ENCODE assay signal across 8 mouse cellular contexts in genomic region chr14:72149463-72149862, GRCm38 (mm10).
DNase-seq lines count a peak whose midpoint lies in the region; ATAC-seq and TF ChIP-seq lines count a peak whose summit lies in the region.

No protein-coding gene starts in this region.

- H3K27me3 ChIP-seq in CH12.LX (replicated peaks) = peaks cover 65% of the 10 kb centered on the region
- H3K27me3 ChIP-seq in forebrain, embryonic 14.5 days (replicated peaks; ENCODE audit: control insufficient read depth, insufficient read depth, low read length) = no peaks in the 10 kb centered on the region
- H3K27me3 ChIP-seq in limb, embryonic 14.5 days (ENCODE audit: control insufficient read depth, insufficient read depth, low read length) = no peaks in the 10 kb centered on the region

- WGBS in forebrain, embryonic 14.5 days = 22% methylated on average over 4 of the region's 4 CpGs
- 22% methylated on average over 4 of the region's 4 CpGs for WGBS in limb, embryonic 14.5 days

- no peak overlapping the region for H3K4me3 ChIP-seq in CH12.LX (replicated peaks in 1 of 3; ENCODE audit: low read depth in 2 of 3, low read length in 2 of 3, poor library complexity in 1 of 3)
- H3K4me3 ChIP-seq in forebrain, embryonic 14.5 days (ENCODE audit: low read depth, low read length) = no peak overlapping the region
- no peak overlapping the region for H3K4me3 ChIP-seq in limb, embryonic 14.5 days (replicated peaks; ENCODE audit: low read length)

- DNase-seq in cerebellum, postnatal 14 days = peak; percentile 38 to 65
- no peak for DNase-seq in cerebellum, adult 9-11 months
- peak; percentile 23 for DNase-seq in CH12.LX (ENCODE audit: extremely low read depth)
- peak; percentile 61 for DNase-seq in forebrain, embryonic 14.5 days (ENCODE audit: low spot score)
- peak; percentile 25 for DNase-seq in limb, embryonic 14.5 days (ENCODE audit: low spot score)
- no peak for DNase-seq in gastrocnemius, adult 18-20 months (ENCODE audit: low spot score)
- no peak for DNase-seq in spleen, postnatal 10 days (ENCODE audit: low spot score in 2 of 2)
- no peak for DNase-seq in layer of hippocampus, postnatal 36 days

- in situ Hi-C loops in CH12.LX (cut with MboI; ENCODE audit: low pct_ligation_motif_present, low pct_unique_long_range_greater_than_20kb, low sequenced_read_pairs) = no loop called here

- dilution Hi-C loops in CH12.LX (cut with MboI; ENCODE audit: extremely low pct_ligation_motif_present, extremely low pct_unique_long_range_greater_than_20kb, low sequenced_read_pairs) = no loop called here

- no peak for TF ChIP-seq RAD21 in CH12.LX (IDR thresholded peaks at IDR 0.05; ENCODE audit: low read depth, low read length)

- peak; percentile 56; the same call in 1 of the 2 replicates for ATAC-seq in forebrain, embryonic 14.5 days
- ATAC-seq in limb, embryonic 14.5 days (ENCODE audit: low FRiP score, low read depth) = no peak

- no peak for TF ChIP-seq POLR2A in CH12.LX (IDR thresholded peaks at IDR 0.05; ENCODE audit: low read depth, low read length)
- TF ChIP-seq POLR2A in limb, embryonic 14.5 days (IDR thresholded peaks at IDR 0.05; ENCODE audit: borderline replicate concordance, extremely low read depth, insufficient read depth, insufficient read length) = no peak

- no peaks in the 10 kb centered on the region for H3K79me2 ChIP-seq in CH12.LX (replicated peaks; ENCODE audit: control insufficient read depth, extremely low read depth, insufficient read depth, poor library complexity, severe bottlenecking)

- no peak overlapping the region for H3K27ac ChIP-seq in CH12.LX (ENCODE audit: insufficient read depth, low read depth)
- H3K27ac ChIP-seq in forebrain, embryonic 14.5 days (ENCODE audit: low read depth, low read length) = no peak overlapping the region
- H3K27ac ChIP-seq in limb, embryonic 14.5 days (replicated peaks; ENCODE audit: low read depth, low read length) = no peak overlapping the region

- no peaks in the 10 kb centered on the region for H3K9me3 ChIP-seq in CH12.LX (replicated peaks; ENCODE audit: low read length)
- no peaks in the 10 kb centered on the region for H3K9me3 ChIP-seq in forebrain, embryonic 14.5 days (replicated peaks; ENCODE audit: control insufficient read depth, low read length)
- no peaks in the 10 kb centered on the region for H3K9me3 ChIP-seq in limb, embryonic 14.5 days (ENCODE audit: control insufficient read depth, low read length)

- TF ChIP-seq EP300 in CH12.LX (IDR thresholded peaks at IDR 0.05; ENCODE audit: low read length) = no peak

- no peak overlapping the region for H3K9ac ChIP-seq in CH12.LX (ENCODE audit: insufficient read depth, low read depth)
- H3K9ac ChIP-seq in forebrain, embryonic 14.5 days (ENCODE audit: low read length) = no peak overlapping the region
- no peak overlapping the region for H3K9ac ChIP-seq in limb, embryonic 14.5 days (ENCODE audit: low read depth, low read length, severe bottlenecking)

- H3K36me3 ChIP-seq in CH12.LX (replicated peaks in 1 of 2; ENCODE audit: control insufficient read depth in 1 of 2, insufficient read depth in 1 of 2, low read length in 1 of 2) = no peaks in the 10 kb centered on the region
- H3K36me3 ChIP-seq in forebrain, embryonic 14.5 days (ENCODE audit: control insufficient read depth, insufficient read depth, low read length) = no peaks in the 10 kb centered on the region
- no peaks in the 10 kb centered on the region for H3K36me3 ChIP-seq in limb, embryonic 14.5 days (ENCODE audit: control insufficient read depth, insufficient read depth, low read length)

- no peak for TF ChIP-seq CTCF in CH12.LX (conservative IDR thresholded peaks at IDR 0.05 in 1 of 2, IDR thresholded peaks at IDR 0.05 in 1 of 2; ENCODE audit: low read depth in 2 of 2, low read length in 2 of 2)

- no peaks in the 10 kb centered on the region; a peak in 1 of 4 replicates for H3K4me1 ChIP-seq in CH12.LX (ENCODE audit: control insufficient read depth in 1 of 2, insufficient read depth in 2 of 2)
- peaks cover 4% of the 10 kb centered on the region; the same call in 1 of the 2 replicates for H3K4me1 ChIP-seq in forebrain, embryonic 14.5 days (ENCODE audit: control insufficient read depth, insufficient read depth, low read length)
- no peaks in the 10 kb centered on the region for H3K4me1 ChIP-seq in limb, embryonic 14.5 days (ENCODE audit: control insufficient read depth, insufficient read depth, low read length)

- no peak overlapping the region for H3K4me2 ChIP-seq in CH12.LX (ENCODE audit: insufficient read depth, low read depth, poor library complexity, severe bottlenecking)
- no peak overlapping the region for H3K4me2 ChIP-seq in forebrain, embryonic 14.5 days (ENCODE audit: low read length)
- H3K4me2 ChIP-seq in limb, embryonic 14.5 days (replicated peaks; ENCODE audit: low read depth, low read length, severe bottlenecking) = no peak overlapping the region

TF ChIP-seq in CH12.LX, 34 proteins besides CTCF, POLR2A, EP300 and RAD21:
- TF ChIP-seq MYC (IDR thresholded peaks at IDR 0.05; ENCODE audit: low read depth, low read length) = no peak
- peak; percentile 72 for TF ChIP-seq ZNF384 (IDR thresholded peaks at IDR 0.05; ENCODE audit: low read depth, low read length)

Comparison
In these comparisons a context has a peak if more than half of its experiments do, and no peak if none do; other contexts are left out.
1. DNase-seq: peak in cerebellum, postnatal 14 days (2 of 2), CH12.LX (single experiment), forebrain, embryonic 14.5 days (single experiment) and limb, embryonic 14.5 days (single experiment); none in cerebellum, adult 9-11 months (single experiment), gastrocnemius, adult 18-20 months (single experiment), spleen, postnatal 10 days (0 of 2) and layer of hippocampus, postnatal 36 days (0 of 2).